Mouse (Mus musculus) T-helper 17 cell (primary cell): ENCODE measurements around the gene Sfxn4.

ENCODE experiments used
- in situ Hi-C, 2 experiments: fragments of 300-600 bp; cut with MboI, MseI; formaldehyde crosslinking; loops; 1 replicate in 1 of 2; 2 replicates in 1 of 2; pipeline ENCODE4 v1.15.1; 2025; ENCODE audit warnings: high pct_unique_total_duplicates in 2 of 2

Gene Sfxn4

DNA sequence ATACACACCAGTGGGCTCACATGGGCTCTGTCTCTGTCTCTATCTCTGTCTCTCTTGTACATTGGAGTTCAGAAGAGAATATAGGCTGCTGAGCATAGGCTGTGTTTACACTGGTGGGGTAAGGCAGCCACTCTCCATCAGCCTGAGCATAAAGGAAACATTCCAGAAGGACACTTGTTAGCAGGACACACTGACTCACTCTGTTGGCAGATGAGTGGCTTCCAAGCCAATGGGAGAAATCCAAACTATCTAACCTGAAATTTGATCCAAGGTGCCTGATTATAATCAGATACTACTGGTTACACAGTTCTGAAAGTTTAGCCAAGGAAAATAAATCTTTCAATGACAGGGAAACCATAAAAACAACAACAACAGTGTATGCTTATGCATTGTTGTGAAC lies 15.5 kb downstream of the Sfxn4 start:
- in situ Hi-C loops: no loop called here

GRCm38 (mm10) chr19:60843324-60843723 lies 18.0 kb downstream of the Sfxn4 start:
- in situ Hi-C loops: loop anchor here in 1 of 2 experiments (5.0 kb wide), 1 partner anchor 239 kb away; no protein-coding TSS in a partner anchor

DNA sequence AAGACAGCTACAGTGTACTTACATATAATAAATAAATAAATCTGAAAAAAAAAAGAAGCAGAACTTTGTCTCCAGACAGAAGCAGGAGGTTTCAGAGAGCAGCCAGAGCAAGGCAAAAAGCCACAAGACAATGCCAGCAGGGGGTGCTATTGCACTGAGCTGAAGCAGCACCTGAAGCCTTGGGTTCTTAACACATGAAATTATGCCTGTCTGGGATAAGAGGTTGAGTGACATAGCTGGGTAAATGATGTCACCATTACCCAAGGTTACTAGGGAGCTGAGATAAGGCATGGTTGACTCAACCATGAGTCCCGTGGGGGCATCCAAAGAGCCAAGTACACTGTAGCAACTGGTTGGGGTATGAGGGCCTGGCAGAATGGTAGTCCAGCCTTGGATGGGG lies 23.5 kb downstream of the Sfxn4 start:
- in situ Hi-C loops: loop anchor here in 1 of 2 experiments (5.0 kb wide), 1 partner anchor 245 kb away; no protein-coding TSS in a partner anchor

- in situ Hi-C loops: no loop called here
Observed at GRCm38 (mm10) chr19:60818677-60819076, 42.6 kb downstream of the Sfxn4 start.

DNA sequence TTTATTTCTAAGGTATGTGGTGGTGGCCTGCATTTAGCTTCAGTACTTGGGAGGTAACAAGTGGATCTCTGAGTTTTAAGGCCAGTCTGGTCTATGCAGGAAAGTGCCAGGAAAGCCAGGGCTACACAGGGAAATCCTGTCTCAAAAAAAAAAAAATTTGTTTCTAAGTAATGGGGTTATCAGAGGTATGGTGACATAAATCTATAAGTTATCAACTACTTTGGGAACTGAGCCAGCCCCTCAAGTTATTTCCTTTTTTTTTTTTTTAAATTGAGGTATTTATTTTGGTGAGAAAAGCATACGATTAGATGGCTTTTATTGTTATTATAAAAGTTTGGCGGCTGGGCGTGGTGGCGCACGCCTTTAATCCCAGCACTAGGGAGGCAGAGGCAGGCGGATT lies 48.1 kb downstream of the Sfxn4 start:
- in situ Hi-C loops: no loop called here

- in situ Hi-C loops: no loop called here
Observed at GRCm38 (mm10) chr19:60812036-60812389, 49.3 kb downstream of the Sfxn4 start.

DNA sequence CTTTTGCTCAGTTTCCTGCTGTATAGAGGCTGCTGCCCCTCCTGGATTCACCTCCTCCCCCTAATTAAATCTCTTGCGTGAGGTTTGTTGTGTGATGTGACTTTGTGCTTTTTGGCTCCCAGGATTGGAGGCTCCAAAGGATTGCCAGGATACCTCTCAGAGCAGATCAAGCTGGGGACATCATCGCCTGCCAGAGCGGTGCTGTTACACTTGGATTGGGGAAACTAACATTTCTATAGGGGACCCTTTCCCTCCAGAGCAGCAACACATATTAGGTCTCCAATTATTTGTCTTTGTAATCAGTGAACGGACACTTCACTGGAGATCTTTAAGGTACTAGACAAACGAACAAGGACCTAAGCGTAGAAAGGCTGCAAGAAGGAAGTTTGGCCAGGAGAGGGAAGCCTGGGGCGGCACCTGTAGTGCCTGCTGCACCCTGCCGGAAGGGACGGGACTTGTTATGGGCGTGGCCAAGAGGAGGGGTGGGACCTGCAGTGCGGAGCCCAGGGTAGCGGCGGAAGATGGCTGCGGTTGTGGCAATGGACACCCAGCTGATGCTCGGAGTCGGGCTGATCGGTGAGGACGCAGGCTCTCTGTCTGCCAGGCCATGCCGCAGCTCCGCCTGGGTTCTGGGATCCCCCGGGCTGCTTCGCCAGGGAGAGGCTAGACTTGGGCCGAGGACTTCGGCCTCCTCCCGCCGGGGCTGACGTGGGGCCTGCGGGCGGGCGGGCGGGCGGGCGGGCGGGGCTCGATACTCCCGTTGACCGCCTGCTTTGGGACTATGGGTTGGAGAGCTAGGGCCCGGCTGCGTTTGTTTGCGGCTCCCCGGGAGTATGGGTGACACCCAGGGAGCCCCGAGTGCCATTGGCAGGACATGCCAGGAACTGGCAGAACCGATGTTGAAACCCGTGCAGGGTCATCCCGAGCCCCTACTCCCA lies 49.9 kb downstream of the Sfxn4 start, which contains the start of gene Fam45a:
Gene Fam45a, plus strand, starts transcription at position 488 of the 938 bp plus-strand sequence.
- in situ Hi-C loops: no loop called here

DNA sequence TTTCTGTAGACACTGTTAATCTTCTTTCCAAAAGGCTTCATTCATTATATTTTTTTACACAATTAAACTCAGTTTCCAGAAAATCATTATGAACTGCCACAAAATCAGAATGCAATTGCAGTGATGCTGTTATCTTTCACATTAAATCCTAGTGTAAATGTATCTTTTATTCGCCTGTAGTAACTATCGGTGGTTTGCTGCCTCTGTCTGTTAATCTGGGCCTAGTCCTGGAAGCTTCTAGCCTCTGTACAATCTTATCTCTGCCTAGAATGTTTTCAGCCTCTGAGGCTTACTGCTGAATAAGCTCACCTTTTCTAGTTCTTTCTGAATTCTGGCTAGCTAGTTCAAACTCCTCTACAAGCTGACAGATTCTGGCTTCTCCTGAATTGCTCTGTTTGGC lies 51.4 kb downstream of the Sfxn4 start:
- in situ Hi-C loops: no loop called here

DNA sequence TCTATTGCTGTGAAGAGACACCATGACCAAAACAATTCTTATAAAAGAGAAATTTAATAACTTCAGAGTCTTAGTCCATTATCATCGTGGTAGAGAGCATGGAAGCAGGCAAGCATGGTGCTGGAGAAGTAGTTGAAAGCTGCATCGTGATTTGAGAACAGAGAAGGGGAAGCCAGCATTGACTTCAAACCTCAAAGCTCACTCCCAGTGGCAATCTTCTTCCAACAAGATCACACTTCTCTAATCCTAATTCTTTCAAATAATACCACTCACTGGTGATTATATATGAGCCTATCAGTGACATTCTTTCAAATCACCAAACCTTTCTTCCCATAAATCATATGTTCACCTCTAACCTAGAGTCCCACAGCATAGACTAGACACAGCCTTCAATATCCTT lies 56.4 kb downstream of the Sfxn4 start:
- in situ Hi-C loops: loop anchor here in 1 of 2 experiments (5.0 kb wide), 1 partner anchor 57 kb away; the partner anchor contains the start of gene Sfxn4

DNA sequence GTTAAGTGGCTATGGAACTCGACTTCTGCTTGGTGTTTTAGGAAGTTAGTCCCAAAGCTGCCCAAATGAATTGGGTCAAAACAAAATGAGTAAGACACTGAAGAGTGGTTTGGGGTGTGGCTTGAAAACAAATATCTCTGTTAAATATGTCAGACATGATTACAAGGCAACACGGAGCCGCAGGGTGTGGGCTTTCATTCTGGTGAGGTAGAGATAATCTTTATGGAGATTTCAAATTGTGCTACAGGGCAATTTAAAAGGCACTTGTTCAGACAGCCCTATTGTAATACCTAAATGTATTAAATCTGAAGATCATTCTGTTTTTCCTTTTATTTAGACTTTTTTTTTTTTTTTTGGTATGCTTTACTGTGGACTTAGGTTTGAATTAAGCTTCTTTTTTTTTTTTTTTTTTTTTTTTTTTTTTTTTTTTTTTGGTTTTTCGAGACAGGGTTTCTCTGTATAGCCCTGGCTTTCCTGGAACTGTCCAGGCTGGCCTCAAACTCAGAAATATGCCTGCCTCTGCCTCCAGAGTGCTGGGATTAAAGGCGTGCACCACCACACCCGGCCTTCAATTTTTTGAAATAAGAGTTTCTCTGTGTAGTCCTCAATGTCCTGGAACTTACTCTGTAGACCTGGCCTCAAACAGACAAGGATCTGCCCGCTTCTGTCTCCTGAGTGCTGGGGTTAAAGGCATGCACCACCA lies 61.3 kb downstream of the Sfxn4 start:
- in situ Hi-C loops: loop anchor here in 1 of 2 experiments (5.0 kb wide), 1 partner anchor 62 kb away; the partner anchor contains the start of gene Sfxn4

DNA sequence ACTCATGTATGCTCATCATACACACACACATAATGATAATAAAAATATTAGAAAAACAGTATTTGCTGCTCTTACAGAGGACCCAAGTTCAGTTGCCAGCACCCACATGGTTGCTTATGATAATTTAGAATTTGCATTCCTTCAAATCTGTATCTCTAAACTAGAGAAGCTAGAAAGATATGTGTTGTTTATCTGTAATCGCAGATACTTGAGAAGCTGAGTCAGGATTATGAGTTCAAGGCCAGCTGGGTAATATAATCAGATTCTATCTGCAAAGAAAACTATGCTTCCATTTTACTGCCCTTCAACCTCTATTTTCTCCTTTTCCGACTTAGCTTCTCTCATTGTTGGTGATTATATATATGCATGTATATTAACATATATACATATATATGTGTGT lies 63.9 kb downstream of the Sfxn4 start:
- in situ Hi-C loops: no loop called here

DNA sequence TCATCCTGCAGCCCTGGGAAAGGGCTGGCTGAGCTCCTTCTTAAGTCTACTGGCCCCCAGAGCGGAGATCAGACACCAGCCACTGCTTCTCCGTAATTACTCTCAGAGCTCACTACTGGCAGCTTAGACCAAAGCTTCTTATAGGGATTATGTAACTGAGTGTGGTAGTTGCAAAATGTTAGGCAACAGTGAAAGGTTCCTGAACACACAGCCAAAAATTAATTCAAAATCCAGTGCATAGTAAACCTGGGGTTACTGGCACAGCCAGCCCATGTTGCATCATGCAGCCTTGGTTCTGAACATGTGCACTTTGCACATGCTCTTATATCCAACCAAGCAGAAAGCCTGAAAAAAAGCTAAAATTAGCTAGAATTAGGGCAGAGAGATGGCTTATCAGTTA lies 66.0 kb downstream of the Sfxn4 start:
- in situ Hi-C loops: no loop called here

DNA sequence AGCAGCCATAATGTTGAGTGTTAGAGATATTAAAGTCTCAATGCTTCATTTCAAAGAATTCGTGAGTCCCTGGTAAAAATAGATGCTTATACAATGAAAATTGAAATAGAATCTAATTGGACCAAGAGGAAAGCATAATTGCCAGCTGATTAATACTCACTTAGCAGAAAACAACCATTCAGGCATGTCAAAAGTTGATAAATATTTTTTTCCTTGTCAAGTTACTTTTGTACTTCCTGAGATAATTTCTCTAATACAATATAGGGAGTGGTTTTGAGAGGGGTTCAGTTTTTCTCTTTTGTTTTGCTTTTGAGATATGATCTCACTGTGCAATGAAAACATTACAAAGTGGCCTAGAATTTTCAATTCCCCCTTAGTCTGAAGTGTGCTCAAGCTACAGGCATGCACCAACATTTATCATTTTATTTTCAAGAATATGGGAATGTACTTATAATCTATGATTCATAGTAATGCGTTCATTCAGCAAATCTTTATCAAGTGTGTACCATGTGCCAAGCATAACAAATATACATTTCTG lies 68.0 kb downstream of the Sfxn4 start:
- in situ Hi-C loops: no loop called here

- in situ Hi-C loops: no loop called here
Observed at GRCm38 (mm10) chr19:60791164-60791563, 70.1 kb downstream of the Sfxn4 start.

DNA sequence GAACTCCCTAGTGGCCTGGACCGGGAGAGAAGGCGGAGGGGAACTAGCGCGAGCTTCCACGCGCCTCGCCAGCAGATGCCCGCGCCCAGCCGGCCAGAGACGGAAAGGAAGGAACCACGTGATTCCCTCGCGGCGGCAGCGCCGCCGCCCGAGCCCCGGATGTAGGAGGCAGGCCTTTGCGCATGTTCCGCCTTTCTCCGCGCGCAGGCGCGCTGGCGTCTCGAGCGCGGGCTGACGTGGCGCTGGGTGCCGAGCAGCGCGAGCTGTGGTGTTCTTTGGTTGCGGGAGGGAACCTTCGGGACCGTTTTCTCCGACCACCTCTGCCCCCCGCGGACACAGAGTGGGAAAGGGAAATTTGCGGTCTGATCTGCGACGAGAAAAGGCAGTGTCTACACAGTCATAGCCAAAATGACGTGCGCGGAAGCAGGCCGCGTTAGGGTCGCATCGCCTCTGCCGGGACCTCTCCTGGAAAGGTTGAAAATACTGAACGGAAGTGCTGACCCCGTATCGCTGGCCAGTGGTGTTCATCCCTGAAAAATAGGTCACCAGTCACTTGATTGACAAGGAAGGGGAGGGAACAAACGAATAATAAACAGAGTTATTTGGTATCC lies 70.6 kb downstream of the Sfxn4 start, which contains the start of gene Eif3a:
Gene Eif3a, minus strand, starts transcription at position 108 of the 611 bp plus-strand sequence.
- in situ Hi-C loops: no loop called here

GRCm38 (mm10) chr19:60789919-60790506 lies 71.3 kb downstream of the Sfxn4 start:
- in situ Hi-C loops: no loop called here

GRCm38 (mm10) chr19:60789452-60789851 lies 71.8 kb downstream of the Sfxn4 start:
- in situ Hi-C loops: no loop called here

DNA sequence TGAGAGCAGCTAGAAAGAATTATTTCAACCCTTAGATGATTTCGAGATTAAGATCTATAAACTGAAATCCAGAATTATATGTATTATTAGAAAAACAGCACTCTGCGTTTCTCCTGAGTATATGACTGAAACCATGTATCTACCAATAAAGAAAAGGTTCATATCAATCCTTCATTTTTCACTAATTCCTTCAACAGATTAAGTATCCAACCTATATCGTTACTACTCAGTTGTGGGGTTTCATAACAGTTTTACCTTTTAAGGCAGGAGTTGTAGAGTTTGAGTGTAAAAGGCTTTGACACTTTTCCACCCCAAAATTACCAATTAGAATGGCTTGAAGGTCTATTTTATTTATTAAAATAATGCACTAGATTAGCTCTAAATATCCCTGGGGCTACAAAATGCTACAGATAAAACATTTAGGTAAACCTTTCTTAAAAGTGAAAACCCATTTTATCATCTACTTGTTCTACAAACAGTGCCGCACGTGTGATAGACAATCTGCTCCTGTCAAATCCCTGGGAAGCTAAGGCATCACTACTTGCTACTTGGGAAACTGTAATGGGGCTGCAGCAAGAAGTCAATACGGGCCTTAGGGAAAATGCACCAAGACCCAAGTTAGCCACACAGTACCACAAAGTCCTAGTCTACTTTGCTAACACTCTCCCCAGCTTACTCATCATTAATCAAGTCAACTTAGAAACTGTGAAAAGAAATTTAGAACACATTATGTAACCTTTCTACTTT lies 72.9 kb downstream of the Sfxn4 start:
- in situ Hi-C loops: no loop called here

DNA sequence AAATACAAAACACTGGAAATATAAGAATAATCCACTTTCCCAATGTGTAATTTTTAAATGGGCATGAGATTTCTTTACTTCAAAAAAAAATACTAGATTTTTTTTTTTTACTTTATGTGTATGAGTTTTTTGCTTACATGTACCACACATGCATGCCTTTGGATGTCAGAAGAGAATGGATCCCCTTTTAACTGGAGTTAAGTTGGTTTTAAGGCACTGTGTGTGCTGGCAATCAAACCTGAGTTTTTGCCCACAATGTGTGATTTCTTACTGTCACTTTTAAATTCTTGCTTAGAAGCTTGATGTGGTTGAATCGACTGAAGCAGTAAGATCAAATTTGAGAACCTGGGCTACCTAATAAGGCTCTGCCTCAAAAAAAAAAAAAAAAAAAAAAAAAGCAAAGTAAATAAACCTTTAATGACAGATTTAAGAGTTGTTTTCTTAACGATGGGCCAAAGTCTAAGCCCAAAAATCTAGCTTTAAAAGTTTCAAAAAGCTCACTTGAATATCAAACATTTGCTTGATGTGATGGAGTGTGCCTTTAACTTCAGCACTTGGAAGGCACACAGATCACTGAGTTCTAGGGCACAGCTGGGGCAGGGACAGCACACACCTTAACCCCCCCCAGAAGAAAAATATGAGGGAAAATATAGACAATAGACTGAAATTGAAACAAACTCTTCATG lies 73.7 kb downstream of the Sfxn4 start:
- in situ Hi-C loops: no loop called here
